Mouse (Mus musculus): ENCODE data around the gene Rps9. TPM values are rescaled to one million over a fixed set of nuclear protein-coding genes. Genes with fewer than 3 reads are reported as not detected.

The Rps9 gene
- total RNA-seq (2021): 1,000 to 10,000 TPM; 1,269 to 1,279 TPM
- long read RNA-seq, experiment 1, transcript Rps9-201 (5 exons, 751 nt): major isoform, 472 of 585 reads
- long read RNA-seq, experiment 1, transcript Rps9-204 (4 exons, 914 nt): minor isoform, 27 of 585 reads
- long read RNA-seq, experiment 1, partial matches to known transcripts: 29 of 585 reads
- long read RNA-seq, experiment 1, other reads (novel, unspliced or antisense): 56 of 585 reads
- long read RNA-seq, experiment 2, transcript Rps9-201 (5 exons, 751 nt): major isoform, 421 of 513 reads
- long read RNA-seq, experiment 2, transcript Rps9-204 (4 exons, 914 nt): minor isoform, 34 of 513 reads
- long read RNA-seq, experiment 2, partial matches to known transcripts: 22 of 513 reads
- long read RNA-seq, experiment 2, other reads (novel, unspliced or antisense): 34 of 513 reads

GRCm38 (mm10) chr7:3703879-3704441, at the start of gene Rps9:
TSS of gene Rps9 (plus strand) at chr7:3703993.
- DNase-seq (ENCODE audit: low spot score in 2 of 2): peak; percentile 90

GRCm38 (mm10) chr7:3656966-3657365, 46.8 kb upstream of the Rps9 start:
- no peak for DNase-seq (ENCODE audit: low spot score in 2 of 2)

- DNase-seq (ENCODE audit: low spot score in 2 of 2): no peak
Measured at GRCm38 (mm10) chr7:3658578-3658977, 45.2 kb upstream of the Rps9 start.

- no peak for DNase-seq (ENCODE audit: low spot score in 2 of 2)
Measured at GRCm38 (mm10) chr7:3664524-3665214, 39.1 kb upstream of the Rps9 start.

- peak; percentile 79 to 91 for DNase-seq (ENCODE audit: low spot score in 2 of 2)
Measured at GRCm38 (mm10) chr7:3665215-3666114, 38.3 kb upstream of the Rps9 start, which contains the start of gene Leng1. TSS of gene Leng1 (minus strand) at chr7:3665840.

- DNase-seq (ENCODE audit: low spot score in 2 of 2): no peak
Measured at GRCm38 (mm10) chr7:3666921-3667391, 36.8 kb upstream of the Rps9 start.

- peak; percentile 44 to 68 for DNase-seq (ENCODE audit: low spot score in 2 of 2)
Measured at GRCm38 (mm10) chr7:3674507-3675227, 29.1 kb upstream of the Rps9 start.

- no peak for DNase-seq (ENCODE audit: low spot score in 2 of 2)
Measured at GRCm38 (mm10) chr7:3675228-3675548, 28.6 kb upstream of the Rps9 start.

- no peak for DNase-seq (ENCODE audit: low spot score in 2 of 2)
Measured at GRCm38 (mm10) chr7:3676371-3676770, 27.4 kb upstream of the Rps9 start.

GRCm38 (mm10) chr7:3677342-3677741, 26.5 kb upstream of the Rps9 start, which contains the start of gene Tmc4:
TSS of gene Tmc4 (minus strand) at chr7:3677553.
- no peak for DNase-seq (ENCODE audit: low spot score in 2 of 2)

- DNase-seq (ENCODE audit: low spot score in 2 of 2): no peak
Measured at GRCm38 (mm10) chr7:3683908-3684550, 19.8 kb upstream of the Rps9 start.

- DNase-seq (ENCODE audit: low spot score in 2 of 2): no peak
Measured at GRCm38 (mm10) chr7:3684698-3685097, 19.1 kb upstream of the Rps9 start.

GRCm38 (mm10) chr7:3685400-3686187, 18.2 kb upstream of the Rps9 start:
- DNase-seq (ENCODE audit: low spot score in 2 of 2): no peak

GRCm38 (mm10) chr7:3691919-3692318, 11.9 kb upstream of the Rps9 start:
- no peak for DNase-seq (ENCODE audit: low spot score in 2 of 2)

GRCm38 (mm10) chr7:3692382-3692986, 11.3 kb upstream of the Rps9 start, which contains the start of gene Tsen34:
TSS of gene Tsen34 (plus strand) at chr7:3692863.
- no peak for DNase-seq (ENCODE audit: low spot score in 2 of 2)

GRCm38 (mm10) chr7:3692987-3693808, 10.6 kb upstream of the Rps9 start, which contains the start of gene Mboat7:
TSS of gene Mboat7 (minus strand) at chr7:3693523.
- DNase-seq (ENCODE audit: low spot score in 2 of 2): peak; percentile 85 to 92

- DNase-seq (ENCODE audit: low spot score in 2 of 2): no peak
Measured at GRCm38 (mm10) chr7:3693809-3694075, 10.1 kb upstream of the Rps9 start.
